Mouse (Mus musculus) E14TG2a.4 (cell line): ENCODE data around the gene Tbcc.

Source experiments
- CTCF ChIP-seq: conservative IDR thresholded peaks from 2 replicates; pipeline ENCODE4 v1.5.1; 2014; ENCODE audit warnings: low read length
- NANOG ChIP-seq: IDR thresholded peaks from 2 replicates; pipeline ENCODE4 v1.6.1; 2014; ENCODE audit warnings: borderline replicate concordance, low read length, mixed read lengths

DNA sequence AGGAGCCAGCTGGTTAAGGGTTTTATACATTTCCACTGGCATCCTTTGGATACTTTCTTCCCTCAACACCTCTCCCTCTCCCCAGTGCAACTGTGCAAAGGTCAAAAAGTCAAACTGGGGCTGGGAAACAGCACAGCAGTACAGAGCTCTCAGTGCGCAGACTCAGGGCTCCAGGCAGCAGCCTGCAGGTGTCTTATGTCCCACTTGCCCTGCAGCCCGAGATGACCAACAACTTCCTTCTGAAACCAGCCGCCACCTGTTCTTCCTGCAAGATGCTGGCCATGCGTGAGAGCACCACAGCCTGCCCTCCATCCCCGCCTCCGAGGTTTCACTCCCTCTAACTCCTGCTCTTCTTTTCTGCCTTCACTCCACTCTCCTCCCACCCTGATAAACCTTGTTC, 37.8 kb upstream of the Tbcc start:
- no peak for TF ChIP-seq CTCF
- TF ChIP-seq NANOG, result no peak
